Mouse (Mus musculus): ENCODE measurements around the gene Gli2. TPM values are rescaled to one million over a fixed set of nuclear protein-coding genes. Genes with fewer than 3 reads are reported as not detected.

Gene Gli2
- total and polyA plus RNA-seq, 3 experiments = 1.5 to 11.3 TPM; not detected in 1

DNA sequence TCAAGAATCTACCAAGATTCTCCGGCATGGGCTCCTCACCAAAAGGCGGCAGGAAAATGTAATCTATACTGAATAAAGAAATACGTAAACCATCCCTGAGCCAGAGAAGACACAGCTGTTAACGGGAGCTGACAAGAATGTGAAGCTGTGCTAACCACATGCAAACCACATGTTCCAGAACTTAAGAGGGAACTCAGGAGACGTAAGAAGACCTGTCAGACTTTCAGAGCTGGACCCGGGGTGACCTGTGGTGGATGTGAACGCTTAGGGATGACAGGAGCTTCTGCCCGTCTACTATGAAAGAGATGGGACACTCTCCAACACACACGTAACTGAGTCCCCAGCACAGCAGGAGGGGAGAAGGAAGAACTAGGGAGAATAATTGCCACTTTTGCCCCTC, 18.1 kb downstream of the Gli2 start:
- no peaks in the 10 kb centered on the region for H3K9me3 ChIP-seq (replicated peaks; ENCODE audit: insufficient read depth, low read length)
- H3K27ac ChIP-seq (ENCODE audit: control insufficient read depth, low read depth, low read length) = no peak overlapping the region
- H3K9ac ChIP-seq (ENCODE audit: control insufficient read depth, low read depth, low read length, poor library complexity, severe bottlenecking) = no peak overlapping the region
- H3K36me3 ChIP-seq (ENCODE audit: control insufficient read depth in 1 of 2, insufficient read depth in 2 of 2, low read length in 2 of 2) = no peaks in the 10 kb centered on the region
- H3K27me3 ChIP-seq (ENCODE audit: control insufficient read depth in 1 of 2, insufficient read depth in 2 of 2, low read length in 2 of 2) = no peaks in the 10 kb centered on the region
- TF ChIP-seq MAX (IDR thresholded peaks at IDR 0.05; ENCODE audit: low read length) (no peak), GABPA (IDR thresholded peaks at IDR 0.05; ENCODE audit: low read depth, low read length) (no peak), USF2 (IDR thresholded peaks at IDR 0.05; ENCODE audit: borderline replicate concordance in 1 of 2, insufficient read depth in 1 of 2, low read depth in 1 of 2, low read length in 2 of 2) (no peak), POLR2AphosphoS5 (IDR thresholded peaks at IDR 0.05; ENCODE audit: borderline replicate concordance, low read depth, low read length) (no peak), MYC (IDR thresholded peaks at IDR 0.05; ENCODE audit: low read depth, low read length) (no peak), ZC3H11A (IDR thresholded peaks at IDR 0.05; ENCODE audit: low read depth, low read length) (no peak)
- no peaks in the 10 kb centered on the region; a peak in 1 of 4 replicates for H3K4me1 ChIP-seq (ENCODE audit: control insufficient read depth in 1 of 2, insufficient read depth in 2 of 2, low read length in 2 of 2)
- no peaks in the 10 kb centered on the region for H3K79me2 ChIP-seq (ENCODE audit: control insufficient read depth, insufficient read depth, low read length, poor library complexity)
- DNase-seq (ENCODE audit: low read depth, low spot score) = no peak
- no peak overlapping the region for H3K4me3 ChIP-seq (ENCODE audit: control insufficient read depth in 1 of 2, insufficient read depth in 1 of 2, low read depth in 2 of 2, low read length in 2 of 2)

DNA sequence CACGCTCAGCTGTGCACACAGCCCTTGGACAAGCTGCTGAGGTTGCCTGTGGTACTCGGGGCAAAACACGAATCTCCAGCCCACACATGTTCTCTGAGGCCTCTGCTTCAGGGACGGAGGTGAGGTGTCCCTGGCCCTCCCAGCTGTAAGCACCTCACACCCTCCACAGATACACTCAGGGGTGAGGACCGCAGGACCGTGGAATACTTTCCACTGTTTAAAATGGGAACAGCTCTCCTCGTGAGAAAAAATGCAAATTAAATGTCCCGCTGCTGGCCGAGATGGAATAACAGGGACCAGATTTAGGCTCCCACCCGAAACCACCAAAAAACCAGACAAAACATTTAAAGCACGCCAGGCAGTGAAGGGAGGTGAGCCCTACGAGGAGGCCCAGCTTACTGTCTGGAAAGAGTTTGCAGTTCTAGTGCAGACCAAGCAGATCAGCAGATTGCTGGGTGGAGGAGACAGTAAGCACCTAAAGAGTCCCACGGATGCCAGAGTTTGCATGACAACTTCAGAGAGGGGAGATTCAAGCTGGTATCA, 19.2 kb downstream of the Gli2 start:
- no peak overlapping the region for H3K4me3 ChIP-seq (ENCODE audit: control insufficient read depth in 1 of 2, insufficient read depth in 1 of 2, low read depth in 2 of 2, low read length in 2 of 2)
- H3K27me3 ChIP-seq (ENCODE audit: control insufficient read depth in 1 of 2, insufficient read depth in 2 of 2, low read length in 2 of 2) = no peaks in the 10 kb centered on the region
- no peak overlapping the region for H3K27ac ChIP-seq (ENCODE audit: control insufficient read depth, low read depth, low read length)
- no peaks in the 10 kb centered on the region for H3K79me2 ChIP-seq (ENCODE audit: control insufficient read depth, insufficient read depth, low read length, poor library complexity)
- H3K4me1 ChIP-seq (ENCODE audit: control insufficient read depth in 1 of 2, insufficient read depth in 2 of 2, low read length in 2 of 2) = no peaks in the 10 kb centered on the region; a peak in 1 of 4 replicates
- no peak for DNase-seq (ENCODE audit: low read depth, low spot score)
- H3K9me3 ChIP-seq (replicated peaks; ENCODE audit: insufficient read depth, low read length) = no peaks in the 10 kb centered on the region
- no peak for TF ChIP-seq JUND (IDR thresholded peaks at IDR 0.05; ENCODE audit: low read depth, low read length)
- TF ChIP-seq USF2 (IDR thresholded peaks at IDR 0.05; ENCODE audit: borderline replicate concordance in 1 of 2, insufficient read depth in 1 of 2, low read depth in 1 of 2, low read length in 2 of 2) = no peak
- TF ChIP-seq ZC3H11A (IDR thresholded peaks at IDR 0.05; ENCODE audit: low read depth, low read length) = no peak
- TF ChIP-seq GABPA (IDR thresholded peaks at IDR 0.05; ENCODE audit: low read depth, low read length) = no peak
- TF ChIP-seq MYB (IDR thresholded peaks at IDR 0.05; ENCODE audit: low read depth, low read length) = no peak
- no peak for TF ChIP-seq ZKSCAN1 (IDR thresholded peaks at IDR 0.05; ENCODE audit: low read depth, low read length)
- TF ChIP-seq GATA1 (IDR thresholded peaks at IDR 0.05; ENCODE audit: low read depth, low read length) = no peak
- no peak for TF ChIP-seq EP300 (IDR thresholded peaks at IDR 0.05; ENCODE audit: low read depth in 1 of 2, low read length in 2 of 2)
- TF ChIP-seq ETS1 (IDR thresholded peaks at IDR 0.05; ENCODE audit: low read depth, low read length) = no peak
- TF ChIP-seq NELFE (IDR thresholded peaks at IDR 0.05; ENCODE audit: low read depth, low read length) = no peak
- TF ChIP-seq SIN3A (IDR thresholded peaks at IDR 0.05; ENCODE audit: low read length) = no peak
- TF ChIP-seq TBP (IDR thresholded peaks at IDR 0.05; ENCODE audit: low read depth, low read length) = no peak
- TF ChIP-seq ELF1 (IDR thresholded peaks at IDR 0.05; ENCODE audit: low read depth, low read length) = no peak
- TF ChIP-seq MXI1 (IDR thresholded peaks at IDR 0.05; ENCODE audit: low read depth, low read length) = no peak
- no peak for TF ChIP-seq MAZ (IDR thresholded peaks at IDR 0.05; ENCODE audit: low read depth, low read length)
- no peak for TF ChIP-seq TCF12 (IDR thresholded peaks at IDR 0.05; ENCODE audit: low read depth, low read length)
- no peak overlapping the region for H3K9ac ChIP-seq (ENCODE audit: control insufficient read depth, low read depth, low read length, poor library complexity, severe bottlenecking)
- no peaks in the 10 kb centered on the region for H3K36me3 ChIP-seq (ENCODE audit: control insufficient read depth in 1 of 2, insufficient read depth in 2 of 2, low read length in 2 of 2)

Data from MEL (cell line).